Mouse (Mus musculus): ENCODE results near the gene Slc22a30. TPM values are rescaled to one million over a fixed set of nuclear protein-coding genes. Genes with fewer than 3 reads are reported as not detected.
"Not testable (repeated sequence)": the region's sequence is repeated elsewhere in the genome, so short reads cannot be mapped to it uniquely, and the experiment has no call there.

Slc22a30 gene
- total RNA-seq (2021), result not detected

DNA sequence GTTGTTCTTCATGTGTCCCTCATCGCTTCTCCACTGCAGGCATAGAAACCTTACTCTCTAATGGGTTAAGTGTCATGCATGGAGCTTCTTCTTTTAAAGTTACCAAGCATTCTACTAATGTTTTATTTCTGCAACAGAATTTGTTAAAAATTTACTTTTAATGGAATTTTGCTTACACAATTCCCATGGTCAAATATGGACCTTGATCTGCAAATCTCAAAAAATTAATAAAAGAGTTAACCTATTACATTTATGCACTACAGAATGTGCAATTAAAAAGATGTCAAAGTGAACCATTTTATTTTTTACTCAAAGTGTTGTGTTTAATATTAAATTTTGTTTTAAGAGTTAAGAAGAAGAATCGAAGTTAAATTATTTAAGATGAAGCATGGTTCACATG, at the start of gene Slc22a30:
Gene Slc22a30, minus strand, starts transcription at position 101 of the 400 bp plus-strand sequence.
- DNase-seq, result not testable (repeated sequence)

DNA sequence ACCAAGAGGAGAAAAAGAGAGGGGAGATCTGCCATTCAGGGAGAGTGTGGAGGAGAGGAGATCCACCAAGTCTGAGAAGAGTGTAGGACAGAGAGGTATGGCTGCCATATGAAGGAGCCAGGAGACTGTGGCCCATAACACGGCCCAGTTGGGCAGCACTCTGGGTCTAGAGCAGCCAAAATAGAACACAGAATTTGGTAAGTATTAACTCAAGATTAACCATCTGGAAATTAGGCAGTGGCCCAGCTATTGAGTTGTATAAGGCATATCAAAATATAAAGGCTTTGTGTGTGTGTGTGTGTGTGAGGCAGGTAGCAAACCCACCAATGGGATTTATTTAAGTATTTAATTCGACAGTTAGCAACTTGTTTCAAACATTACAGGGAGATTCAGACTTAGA, 43.4 kb upstream of the Slc22a30 start:
- no peak for DNase-seq

- DNase-seq, result no peak
These were observed 42.6 kb upstream of the Slc22a30 start for GRCm38 (mm10) chr19:8447516-8447915.

DNA sequence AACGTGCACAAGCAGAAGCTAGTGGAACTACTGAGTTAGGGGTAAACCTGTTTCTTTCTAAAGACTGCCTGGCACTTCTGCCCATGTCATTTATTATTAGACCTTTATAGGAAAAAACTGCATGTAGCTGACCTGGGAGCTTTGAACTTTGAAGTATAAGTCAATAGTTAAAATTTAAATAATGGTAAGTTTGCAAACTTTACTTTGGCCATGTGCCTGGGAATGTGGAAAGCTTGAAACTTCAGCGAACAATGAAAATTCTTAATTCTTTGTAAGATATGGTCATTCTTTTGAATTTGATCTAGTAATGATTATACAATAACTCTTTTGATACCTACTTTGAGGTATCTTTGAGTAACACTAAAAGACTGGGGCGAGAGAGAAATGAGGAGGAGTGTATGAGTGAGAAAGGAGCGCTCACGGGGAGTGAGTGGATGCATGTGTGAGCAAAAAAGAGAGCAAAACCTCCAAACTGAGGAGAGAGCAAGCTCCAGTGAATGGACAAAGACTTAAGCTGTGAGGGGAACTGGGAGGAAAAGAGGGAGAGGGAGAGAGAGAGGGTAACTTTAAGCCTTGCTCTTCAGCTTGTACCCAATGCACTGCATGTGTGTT, 26.2 kb upstream of the Slc22a30 start:
- no peak for DNase-seq

GRCm38 (mm10) chr19:8407290-8408021, 2.5 kb upstream of the Slc22a30 start:
- DNase-seq, result not testable (repeated sequence)

Other genes starting within 250 kb of the Slc22a30 start
- gene Slc22a29, start 186.2 kb downstream of the Slc22a30 start, total RNA-seq (2021), result not detected
- gene Slc22a8, start 186.1 kb upstream of the Slc22a30 start, total RNA-seq (2021), result not detected
- gene Slc22a6, start 212.9 kb upstream of the Slc22a30 start, total RNA-seq (2021), result not detected